Mouse (Mus musculus) liver, embryonic 14.5 days (tissue): ENCODE measurements at regions not wholly inside any gene's neighbourhood (a gene's known extent, or its start where the extent isn't known, plus 50 kb on each side); places are given as distances from the start of the nearest gene placed in this dataset.

Experiments
- ATAC-seq: fragments of 200-750 bp; cut with Nextera tagmentation; 2 replicates; pipeline ENCODE4 v1.8.0; 2017; ENCODE audit warnings: moderate number of reproducible peaks, mild to moderate bottlenecking, moderate library complexity; ENCODE audit not compliant: insufficient read depth
- DNase-seq, 3 experiments: peaks; one replicate each; pipeline ENCODE4 v3.0.0-alpha.2; 2012 to 2013; ENCODE audit warnings: low read depth in 3 of 3, low spot score in 3 of 3
- H3K27ac ChIP-seq: fragments of 300-500 bp; sonication (generic); 2 replicates; pipeline ENCODE4 v1.5.1; 2014; ENCODE audit warnings: moderate library complexity, mild to moderate bottlenecking, control low read depth, inconsistent platforms
- H3K27me3 ChIP-seq: fragments of 300-500 bp; sonication (generic); 2 replicates; pipeline ENCODE4 v1.6.1; 2014; ENCODE audit warnings: mild to moderate bottlenecking, low read length, moderate library complexity; ENCODE audit not compliant: control insufficient read depth, insufficient read depth
- H3K36me3 ChIP-seq: fragments of 300-500 bp; sonication (generic); replicated peaks from 2 replicates; pipeline ENCODE4 v1.6.1; 2014; ENCODE audit warnings: low read depth; ENCODE audit not compliant: control insufficient read depth, insufficient read depth
- H3K4me1 ChIP-seq, 2 experiments: fragments of 200-500 bp in 1 of 2; fragments of 300-500 bp in 1 of 2; sonication (generic) in 1 of 2; replicated peaks; 2 replicates each; pipeline ENCODE4 v1.6.1; 2012 to 2014; ENCODE audit warnings: antibody characterized with exemption in 1 of 2, inconsistent platforms in 1 of 2, low read length in 1 of 2; ENCODE audit not compliant: control insufficient read depth in 2 of 2, insufficient read depth in 2 of 2
- H3K4me2 ChIP-seq: fragments of 300-500 bp; sonication (generic); 2 replicates; pipeline ENCODE4 v1.6.1; 2014; ENCODE audit warnings: low read depth, mild to moderate bottlenecking, control low read depth, moderate library complexity
- H3K4me3 ChIP-seq, 2 experiments: fragments of 200-500 bp in 1 of 2; fragments of 300-500 bp in 1 of 2; sonication (generic) in 1 of 2; 2 replicates each; pipeline ENCODE4 v1.5.1; 2012 to 2014; ENCODE audit warnings: low read depth in 2 of 2, low read length in 2 of 2, mild to moderate bottlenecking in 2 of 2, control low read depth in 1 of 2, inconsistent platforms in 1 of 2, moderate library complexity in 1 of 2; ENCODE audit not compliant: insufficient read depth in 1 of 2
- H3K9ac ChIP-seq: fragments of 300-500 bp; sonication (generic); replicated peaks from 2 replicates; pipeline ENCODE4 v1.6.1; 2014; ENCODE audit warnings: mild to moderate bottlenecking, control low read depth, moderate library complexity
- H3K9me3 ChIP-seq: fragments of 300-500 bp; sonication (generic); 2 replicates; pipeline ENCODE4 v1.6.1; 2016; ENCODE audit warnings: low read length, mixed read lengths; ENCODE audit not compliant: control insufficient read depth
- CTCF ChIP-seq: IDR thresholded peaks from 2 replicates; pipeline ENCODE4 v1.5.1; 2016; ENCODE audit warnings: antibody characterized with exemption, low read depth, control low read depth
- EP300 ChIP-seq: IDR thresholded peaks from 2 replicates; pipeline ENCODE4 v1.6.1; 2016; ENCODE audit warnings: antibody characterized with exemption, low read depth
- WGBS: fragments of 180-500 bp; shearing (Covaris S2); extraction: QIAGEN DNeasy Blood & Tissue Kit; methylation state at CpG from one replicate; pipeline ENCODE4 v1.1.7; 2014; ENCODE audit not compliant: insufficient replicate concordance; 5-methylcytosine and 5-hydroxymethylcytosine counted together

- H3K9me3 ChIP-seq, result no peaks in the 10 kb centered on the region
- DNase-seq, result no peak
- H3K4me2 ChIP-seq, result no peak overlapping the region
- TF ChIP-seq CTCF (no peak), EP300 (no peak)
- H3K4me3 ChIP-seq, result no peak overlapping the region
- no peak overlapping the region for H3K27ac ChIP-seq
- H3K27me3 ChIP-seq, result no peaks in the 10 kb centered on the region
- WGBS, result 84% methylated on average over 9 of the region's 9 CpGs
- H3K9ac ChIP-seq, result no peak overlapping the region
- H3K4me1 ChIP-seq, result no peaks in the 10 kb centered on the region
- no peaks in the 10 kb centered on the region for H3K36me3 ChIP-seq
- no peak for ATAC-seq
Observed at GRCm38 (mm10) chr16:76643801-76644200, 270.2 kb upstream of the Nrip1 start.

GRCm38 (mm10) chr16:76635169-76635568, 261.5 kb upstream of the Nrip1 start:
- Histone ChIP-seq H3K4me1 (no peaks in the 10 kb centered on the region), H3K27ac (no peak overlapping the region), H3K9me3 (no peaks in the 10 kb centered on the region), H3K9ac (no peak overlapping the region), H3K4me2 (no peak overlapping the region), H3K4me3 (no peak overlapping the region), H3K27me3 (no peaks in the 10 kb centered on the region), H3K36me3 (no peaks in the 10 kb centered on the region)
- ATAC-seq, result no peak
- DNase-seq, result no peak
- WGBS, result 71% methylated on average over 9 of the region's 9 CpGs
- TF ChIP-seq EP300 (no peak), CTCF (no peak)

GRCm38 (mm10) chr16:76634196-76634698, 260.6 kb upstream of the Nrip1 start:
- DNase-seq, result no peak
- TF ChIP-seq EP300, result no peak
- no peak for TF ChIP-seq CTCF

GRCm38 (mm10) chr16:76626142-76626541, 252.5 kb upstream of the Nrip1 start:
- H3K27me3 ChIP-seq, result no peaks in the 10 kb centered on the region
- no peak for DNase-seq

More at GRCm38 (mm10) chr16:76634196-76634698, 260.6 kb upstream of the Nrip1 start:
- Histone ChIP-seq H3K4me2 (no peak overlapping the region), H3K9ac (no peak overlapping the region), H3K36me3 (no peaks in the 10 kb centered on the region), H3K27ac (no peak overlapping the region), H3K27me3 (no peaks in the 10 kb centered on the region), H3K4me3 (no peak overlapping the region), H3K4me1 (no peaks in the 10 kb centered on the region), H3K9me3 (no peaks in the 10 kb centered on the region)
- no peak for ATAC-seq
- 65% methylated on average over 4 of the region's 4 CpGs for WGBS

GRCm38 (mm10) chr16:76621715-76622114, 248.1 kb upstream of the Nrip1 start:
- Histone ChIP-seq H3K27ac (no peak overlapping the region), H3K4me1 (no peaks in the 10 kb centered on the region), H3K27me3 (no peaks in the 10 kb centered on the region), H3K9me3 (no peaks in the 10 kb centered on the region), H3K4me3 (no peak overlapping the region), H3K4me2 (no peak overlapping the region), H3K36me3 (no peaks in the 10 kb centered on the region), H3K9ac (no peak overlapping the region)
- no peak for TF ChIP-seq CTCF
- no peak for TF ChIP-seq EP300
- DNase-seq (no peak), ATAC-seq (no peak)
- 73% methylated on average over 8 of the region's 8 CpGs for whole genome bisulfite sequencing

More at GRCm38 (mm10) chr16:76626142-76626541, 252.5 kb upstream of the Nrip1 start:
- no peak overlapping the region for H3K4me3 ChIP-seq
- no peak overlapping the region for H3K9ac ChIP-seq
- TF ChIP-seq CTCF (no peak), EP300 (no peak)
- no peak for ATAC-seq
- H3K27ac ChIP-seq, result no peak overlapping the region
- H3K9me3 ChIP-seq, result no peaks in the 10 kb centered on the region
- H3K36me3 ChIP-seq, result no peaks in the 10 kb centered on the region
- H3K4me1 ChIP-seq, result no peaks in the 10 kb centered on the region
- 50% methylated on average over 4 of the region's 4 CpGs for WGBS
- H3K4me2 ChIP-seq, result no peak overlapping the region
